Mouse (Mus musculus): Measurements from ENCODE around the gene Gm47289.

The Gm47289 gene

GRCm38 (mm10) chr9:119158861-119159260 lies at the start of gene Gm47289:
TSS of gene Gm47289 (plus strand) at chr9:119159161.
- no peak for DNase-seq (ENCODE audit: inconsistent ontology term)

DNA sequence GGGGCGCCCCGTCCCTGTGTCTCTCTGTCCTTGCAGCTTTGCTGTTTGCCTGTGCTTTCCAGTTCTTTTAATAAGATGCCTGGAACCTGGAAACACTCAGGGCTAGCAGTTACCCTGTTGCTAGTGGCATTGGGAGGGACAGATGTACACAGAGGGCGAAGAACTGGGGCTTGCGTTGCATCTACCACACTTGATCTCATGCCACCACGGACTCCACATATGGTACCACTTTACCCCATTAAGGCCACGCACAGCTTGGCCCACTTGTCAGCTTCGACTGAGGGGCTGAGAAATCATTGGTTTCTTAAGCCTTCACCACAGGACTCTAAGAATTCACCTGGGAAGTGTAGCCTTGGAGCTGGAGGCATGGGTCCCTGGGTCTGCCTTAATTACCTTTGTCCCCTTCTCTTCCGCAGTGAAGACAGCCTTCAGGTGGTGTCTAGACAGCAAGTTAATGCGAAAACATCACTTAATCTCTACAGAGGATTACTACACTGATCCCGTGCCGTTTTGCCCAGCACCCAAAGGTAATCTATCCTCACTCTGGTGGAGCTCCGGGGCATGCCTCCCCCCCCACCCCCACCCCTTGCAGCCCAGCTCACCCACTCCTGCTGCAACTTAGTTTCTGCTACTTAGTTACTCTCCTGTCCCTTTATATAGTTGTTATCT lies 49.1 kb upstream of the Gm47289 start:
- DNase-seq (ENCODE audit: inconsistent ontology term) = no peak

DNA sequence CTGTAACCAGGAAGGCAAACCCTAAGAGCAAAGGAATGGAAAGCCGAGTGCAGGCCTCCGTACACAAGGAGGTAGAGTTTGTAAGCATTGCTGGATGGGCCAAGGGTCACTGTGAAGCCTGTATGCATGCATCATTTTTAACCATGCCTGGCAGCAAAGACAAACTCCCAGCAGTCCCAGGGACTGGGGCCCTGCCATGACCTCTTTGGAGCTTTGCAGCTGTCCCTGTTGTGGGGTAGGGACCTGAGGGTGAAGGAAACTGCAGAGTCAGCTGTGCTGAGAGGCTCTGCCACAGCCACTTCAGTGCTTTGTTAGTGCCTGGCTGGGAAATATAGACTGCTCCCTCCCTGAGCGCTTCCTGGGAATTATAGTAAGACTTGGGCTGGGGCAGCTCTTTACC lies 48.3 kb upstream of the Gm47289 start:
- no peak for DNase-seq (ENCODE audit: inconsistent ontology term)

DNA sequence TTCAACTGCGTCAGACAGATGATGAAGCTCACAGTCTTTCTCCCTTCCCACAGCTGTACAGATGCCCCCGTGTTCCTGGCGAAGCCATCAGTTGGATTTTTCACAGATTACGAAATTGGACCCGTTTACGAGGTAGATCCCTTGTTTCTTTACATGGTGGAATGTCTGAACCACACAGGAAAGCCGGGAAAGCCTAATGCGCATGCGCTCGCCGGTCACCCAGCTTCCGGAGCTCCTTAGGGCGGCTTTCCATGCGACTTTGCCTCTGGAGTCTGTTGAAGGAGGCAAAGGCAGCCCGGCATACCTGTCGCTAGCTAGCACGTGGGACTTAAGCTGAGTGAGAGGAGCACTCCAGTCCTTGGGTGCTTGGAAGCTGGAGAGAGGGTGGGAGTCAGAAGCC lies 44.0 kb upstream of the Gm47289 start:
- DNase-seq (ENCODE audit: inconsistent ontology term) = no peak

- no peak for DNase-seq (ENCODE audit: inconsistent ontology term)
These were observed 39.4 kb upstream of the Gm47289 start for GRCm38 (mm10) chr9:119119409-119120167.

GRCm38 (mm10) chr9:119120168-119120560 lies 38.8 kb upstream of the Gm47289 start:
- DNase-seq (ENCODE audit: inconsistent ontology term) = no peak

DNA sequence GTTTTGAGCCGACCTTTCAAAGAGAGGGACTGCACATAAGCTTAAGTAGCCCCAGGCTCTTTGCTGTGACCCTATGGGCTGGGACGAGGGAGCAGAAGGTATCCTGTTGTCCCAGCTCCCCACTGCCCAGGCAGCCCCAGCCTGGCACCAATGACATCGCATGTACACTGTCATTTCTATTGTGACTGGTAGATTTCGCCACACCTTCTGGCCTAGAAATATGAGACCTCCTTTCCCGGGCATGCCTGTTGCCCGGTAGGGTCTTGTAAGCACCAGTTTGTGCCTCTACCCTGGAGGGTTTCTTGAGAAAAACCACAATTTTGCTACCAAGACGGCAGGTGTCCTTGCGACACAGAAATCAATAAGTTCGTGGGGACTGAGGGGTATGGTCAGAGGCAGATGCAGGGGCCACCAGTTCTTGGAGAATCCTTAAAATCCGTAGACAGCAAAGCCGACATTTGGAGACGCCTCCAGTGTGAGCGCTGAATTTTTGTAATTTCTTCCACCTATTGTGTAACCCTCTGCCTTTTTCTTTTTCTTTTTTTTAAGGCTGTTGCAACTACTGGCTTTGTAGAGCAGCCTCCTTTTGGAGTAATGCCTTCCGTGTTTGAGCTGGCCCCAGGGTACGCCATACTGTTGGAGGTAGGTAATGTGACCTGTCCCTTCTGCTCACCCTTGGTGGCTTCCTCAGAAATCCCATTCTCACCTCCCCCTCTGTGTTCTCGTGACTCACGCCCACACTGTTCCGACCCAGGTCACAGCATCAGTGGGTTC lies 36.2 kb upstream of the Gm47289 start:
- DNase-seq (ENCODE audit: inconsistent ontology term) = no peak

DNA sequence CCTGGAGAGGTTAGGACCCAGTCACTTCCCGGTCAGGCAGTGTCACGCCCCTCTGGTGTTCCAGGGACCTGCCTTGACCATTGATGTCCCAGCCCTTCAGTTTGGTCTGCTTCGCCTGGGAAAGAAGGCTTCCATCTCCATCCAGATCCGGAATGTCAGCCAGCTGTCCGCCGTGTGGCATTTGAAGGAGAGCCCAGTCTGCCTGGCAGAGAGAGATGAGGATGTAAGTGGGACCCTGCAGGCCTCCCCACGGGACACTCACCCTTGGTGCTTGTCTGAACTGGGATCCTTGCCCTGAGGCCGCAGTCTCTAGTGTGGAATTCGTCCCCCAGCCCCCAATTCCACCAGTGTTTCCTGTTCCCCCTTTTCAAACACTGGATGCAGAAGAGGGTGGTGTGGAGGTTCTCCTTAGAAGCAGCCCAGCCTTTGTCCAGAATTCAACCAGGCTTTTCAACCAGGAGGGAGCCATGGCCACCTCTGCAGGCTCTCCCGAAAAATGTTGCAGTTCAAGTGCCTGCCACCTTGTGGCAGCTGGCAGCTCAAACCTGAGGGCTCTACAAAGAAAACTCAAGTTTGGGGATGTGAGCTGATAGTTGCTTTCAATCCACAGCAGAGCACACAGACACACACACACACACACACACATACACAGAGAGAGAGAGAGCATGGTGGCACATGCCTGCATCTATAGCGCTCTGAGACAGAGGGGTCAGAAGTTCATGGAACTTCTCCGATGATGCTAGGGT lies 30.4 kb upstream of the Gm47289 start:
- DNase-seq (ENCODE audit: inconsistent ontology term) = no peak

DNA sequence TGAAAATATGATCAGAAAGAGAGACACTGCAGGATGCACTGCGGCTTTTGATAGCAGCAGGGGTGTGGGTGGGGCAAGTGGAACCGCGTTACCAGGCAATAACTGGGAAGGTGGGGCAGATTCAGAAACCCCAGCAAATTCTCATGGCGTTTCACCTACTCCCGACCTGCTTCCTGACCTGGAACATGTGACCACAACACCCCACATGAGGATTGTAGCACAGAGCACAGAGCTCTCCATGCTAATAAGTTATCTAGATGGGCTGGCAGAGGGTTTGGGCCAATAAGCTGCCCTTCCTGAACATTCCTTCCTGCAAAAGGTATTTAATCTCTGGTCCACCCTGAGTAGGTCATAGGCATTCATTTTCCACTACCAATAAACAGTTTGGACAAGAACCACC lies 28.3 kb upstream of the Gm47289 start:
- DNase-seq (ENCODE audit: inconsistent ontology term) = no peak

- no peak for DNase-seq (ENCODE audit: inconsistent ontology term)
These were observed 20.1 kb upstream of the Gm47289 start for GRCm38 (mm10) chr9:119138836-119139235.

DNA sequence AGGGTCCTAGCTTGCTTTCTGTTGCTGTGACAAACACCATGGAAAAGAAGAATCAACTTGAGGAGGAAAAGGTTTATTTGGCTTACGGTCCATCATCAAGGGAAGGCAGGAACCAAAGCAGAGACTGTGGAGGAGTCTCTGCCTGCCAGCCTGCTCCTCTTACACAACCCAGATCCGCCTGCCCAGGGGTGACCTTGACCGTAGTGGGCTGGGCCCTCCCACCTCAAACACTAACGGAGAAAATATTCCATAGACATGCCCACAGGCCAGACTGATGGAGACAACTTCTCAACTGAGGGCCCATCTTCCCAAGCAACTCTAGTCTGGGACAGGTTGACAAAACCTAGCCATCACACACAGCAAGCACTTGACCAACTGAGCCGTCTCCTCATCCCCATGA lies 16.9 kb upstream of the Gm47289 start:
- no peak for DNase-seq (ENCODE audit: inconsistent ontology term)

DNA sequence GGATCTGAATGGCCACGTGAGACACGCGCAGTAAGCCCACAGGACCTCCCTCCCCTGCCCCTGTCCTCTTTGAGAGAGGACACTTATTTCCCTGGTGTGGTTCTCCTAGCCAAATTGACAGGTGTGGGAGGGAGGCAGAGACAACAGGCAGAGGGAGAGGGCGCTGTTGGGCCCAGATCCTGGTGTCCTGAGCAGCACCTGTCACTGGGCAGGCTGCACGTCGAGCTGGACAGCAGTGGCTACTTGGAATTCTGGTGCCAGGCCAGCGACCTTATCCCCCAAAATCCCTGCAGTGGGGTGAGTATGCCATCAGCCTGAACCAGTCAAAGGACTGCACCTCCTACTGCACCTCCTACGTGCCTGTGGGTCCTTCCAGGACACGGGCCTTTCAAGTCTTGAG lies 15.6 kb upstream of the Gm47289 start:
- DNase-seq (ENCODE audit: inconsistent ontology term) = no peak

DNA sequence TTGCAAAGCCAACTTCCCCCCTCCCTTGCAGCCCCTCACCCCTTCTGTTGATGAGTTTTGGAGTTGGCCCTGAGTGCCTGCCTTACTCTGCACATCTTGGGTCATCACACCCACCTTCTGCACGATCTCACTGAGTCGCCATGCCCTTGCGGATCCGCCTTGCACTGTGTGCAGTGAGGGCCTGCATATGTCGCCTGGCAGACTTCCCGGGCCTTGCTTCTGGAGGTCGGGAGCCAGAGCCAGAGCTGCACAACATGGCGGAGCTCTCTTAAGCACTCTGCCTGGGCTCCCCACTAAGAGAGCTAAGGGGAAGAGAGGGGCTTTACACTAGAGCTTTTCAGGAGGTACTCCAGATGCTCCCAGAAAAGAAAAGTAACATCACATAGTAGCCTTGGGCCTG lies 14.3 kb upstream of the Gm47289 start:
- DNase-seq (ENCODE audit: inconsistent ontology term) = no peak

- no peak for DNase-seq (ENCODE audit: inconsistent ontology term)
These were observed 13.8 kb upstream of the Gm47289 start for GRCm38 (mm10) chr9:119145137-119145536.

DNA sequence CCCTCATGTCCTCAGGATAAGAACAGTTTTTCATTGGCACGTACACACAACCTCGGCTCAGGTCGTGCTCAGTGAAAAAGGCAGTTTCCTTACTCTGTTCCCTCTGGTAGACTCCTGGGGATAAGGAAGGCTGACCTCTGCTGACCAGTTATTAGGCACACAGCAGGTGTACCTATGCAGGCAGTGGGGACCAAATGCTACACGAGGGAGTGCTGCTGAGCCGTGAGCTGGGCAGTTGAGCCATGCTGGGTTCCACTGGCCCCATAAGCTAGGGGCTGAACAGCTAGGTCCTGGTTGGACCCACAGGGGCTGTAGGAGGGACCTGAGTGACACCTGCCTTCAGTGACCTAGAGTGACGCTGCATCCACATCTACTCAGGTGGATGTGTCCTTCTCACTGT lies 13.3 kb upstream of the Gm47289 start:
- DNase-seq (ENCODE audit: inconsistent ontology term) = no peak

DNA sequence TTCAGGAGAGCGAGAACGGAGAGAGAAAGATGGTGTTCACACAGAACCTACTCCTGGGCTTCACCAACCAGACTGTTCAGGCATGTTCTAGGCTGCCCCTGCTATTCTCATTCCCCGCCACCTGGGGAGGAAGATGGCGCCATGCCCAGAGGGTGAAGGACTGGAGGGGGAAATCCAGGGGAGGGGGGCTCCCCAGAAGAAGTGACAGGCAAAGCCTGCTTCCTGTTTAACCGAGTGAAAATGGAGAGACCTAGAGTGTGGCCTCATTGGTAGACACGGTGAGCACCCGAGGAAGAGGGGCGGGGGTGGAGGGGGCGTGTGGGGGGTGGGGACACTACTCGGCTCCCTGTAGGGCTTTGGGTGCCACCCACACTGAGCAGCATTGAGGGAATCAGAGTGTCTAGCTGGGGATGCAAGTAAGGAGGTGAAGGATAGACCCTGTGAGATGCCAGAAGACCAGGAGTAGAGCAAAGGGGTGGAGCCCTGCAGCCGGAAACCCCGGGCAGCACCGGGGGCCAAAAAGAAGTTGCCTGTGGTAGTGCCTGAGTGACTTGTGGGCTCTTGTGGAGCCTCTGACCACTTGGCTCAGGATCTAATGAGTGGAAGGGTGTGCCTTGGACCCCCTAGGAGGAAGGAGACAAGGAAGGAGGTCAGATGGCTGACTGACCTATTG lies 12.7 kb upstream of the Gm47289 start:
- DNase-seq (ENCODE audit: inconsistent ontology term) = no peak

- DNase-seq (ENCODE audit: inconsistent ontology term) = peak; percentile 52
These were observed 9.4 kb upstream of the Gm47289 start for GRCm38 (mm10) chr9:119149601-119150000.

DNA sequence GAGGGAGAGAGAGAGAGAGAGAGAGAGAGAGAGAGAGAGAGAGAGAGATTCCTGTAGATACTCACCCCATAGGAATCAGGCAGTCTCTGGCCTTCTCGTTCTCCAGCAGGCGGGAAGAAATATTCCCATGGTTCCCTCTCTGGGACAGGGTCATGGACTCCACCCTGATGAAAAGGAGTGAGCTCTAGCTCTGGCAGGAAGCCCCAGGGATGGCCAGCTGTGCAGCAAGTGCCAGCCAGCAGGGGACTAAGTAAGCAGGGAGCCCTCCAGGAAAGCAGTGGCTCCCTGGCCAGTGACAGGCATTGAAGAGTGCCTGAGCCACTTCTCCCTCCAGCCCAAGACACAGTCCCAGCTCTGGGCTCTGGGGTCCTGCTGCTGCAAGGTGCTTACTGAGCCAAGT lies 7.2 kb upstream of the Gm47289 start:
- DNase-seq (ENCODE audit: inconsistent ontology term) = no peak

GRCm38 (mm10) chr9:119155416-119155815 lies 3.5 kb upstream of the Gm47289 start:
- DNase-seq (ENCODE audit: inconsistent ontology term) = no peak

GRCm38 (mm10) chr9:119155826-119156225 lies 3.1 kb upstream of the Gm47289 start:
- peak; percentile 4 for DNase-seq (ENCODE audit: inconsistent ontology term)
